ENCODE assay signal across 25 mouse cellular contexts in genomic region chr15:50989457-50989856, GRCm38 (mm10).
DNase-seq lines count a peak whose midpoint lies in the region; ATAC-seq and TF ChIP-seq lines count a peak whose summit lies in the region.
"Had no signal": no experiment of that assay in that cellular context is flagged by ENCODE, and none has a peak within 500 bp of the region (broad histone marks: within the 10 kb centered on the region; RNA-seq: fewer than 3 reads in every experiment).

No protein-coding gene starts in this region.

- peak; percentile 60 for ATAC-seq in Patski
- ATAC-seq in heart, embryonic 12.5 days (ENCODE audit: insufficient number of reproducible peaks, low FRiP score) = no peak
- ATAC-seq: activated CD4-positive, CD25-positive, alpha-beta regulatory T cell, adult 4 months; CD4-positive, CD25-positive, alpha-beta regulatory T cell, adult 4 months had no signal

- no peak overlapping the region for H3K4me3 ChIP-seq in heart, embryonic 12.5 days
- no peak overlapping the region for H3K4me3 ChIP-seq in hindbrain, embryonic 10.5 days

- no peak overlapping the region for H3K4me2 ChIP-seq in heart, embryonic 12.5 days

- H3K27ac ChIP-seq in heart, embryonic 12.5 days (ENCODE audit: poor library complexity, severe bottlenecking) = no peak overlapping the region
- H3K27ac ChIP-seq in hindbrain, embryonic 10.5 days = no peak overlapping the region

- POLR2A ChIA-PET in Patski (lab: Charles Lee) = no interaction called here

- H3K4me1 ChIP-seq in heart, embryonic 12.5 days (replicated peaks) = peaks cover 4% of the 10 kb centered on the region; the same call in 1 of the 2 replicates
- no peaks in the 10 kb centered on the region for H3K4me1 ChIP-seq in hindbrain, embryonic 10.5 days (replicated peaks)

- H3K36me3 ChIP-seq in heart, embryonic 12.5 days = no peaks in the 10 kb centered on the region
- no peaks in the 10 kb centered on the region for H3K36me3 ChIP-seq in hindbrain, embryonic 10.5 days
- H3K36me3 ChIP-seq: G1E had no signal

- no peak for TF ChIP-seq CTCF in Patski (IDR thresholded peaks at IDR 0.05)

- no peaks in the 10 kb centered on the region for H3K27me3 ChIP-seq in Patski
- no peaks in the 10 kb centered on the region for H3K27me3 ChIP-seq in heart, embryonic 12.5 days (replicated peaks)
- H3K27me3 ChIP-seq in hindbrain, embryonic 10.5 days (ENCODE audit: insufficient read depth, poor library complexity, severe bottlenecking) = no peaks in the 10 kb centered on the region
- H3K27me3 ChIP-seq: CH12.LX had no signal

- in situ Hi-C loops in Patski (cut with MboI; ENCODE audit: low pct_unique_long_range_greater_than_20kb) = no loop called here

- CTCF ChIA-PET in Patski (lab: Charles Lee) = interaction anchor here (1.0 to 1.2 kb wide), 2 partner anchors 9 to 81 kb away, joined by 5 read pairs; no protein-coding TSS in a partner anchor

- H3K9me3 ChIP-seq in heart, embryonic 12.5 days (replicated peaks) = no peaks in the 10 kb centered on the region
- H3K9me3 ChIP-seq in hindbrain, embryonic 10.5 days = no peaks in the 10 kb centered on the region
- H3K9me3 ChIP-seq: G1E had no signal

- 84% methylated on average over 4 of the region's 4 CpGs for WGBS in heart, embryonic 12.5 days
- WGBS in hindbrain, embryonic 10.5 days = 87% methylated on average over 4 of the region's 4 CpGs

- peak; percentile 14 for DNase-seq in 3T3-L1 (ENCODE audit: low read depth, low spot score)
- DNase-seq in 416B (ENCODE audit: low read depth) = peak; percentile 20
- peak; percentile 61 for DNase-seq in Muller cell, postnatal 12 days (ENCODE audit: inconsistent ontology term)
- peak; percentile 37 for DNase-seq in Patski (ENCODE audit: low read depth, low spot score)
- DNase-seq in right cerebral cortex, postnatal 4 days = no peak
- no peak for DNase-seq in thymus, postnatal 25 days
- no peak for DNase-seq in hindbrain, embryonic 10.5 days (ENCODE audit: low spot score)
- DNase-seq: adrenal gland, adult 2 months; adrenal gland, adult 8-10 months; adrenal gland, postnatal 10 days; adrenal gland, postnatal 14 days; adrenal gland, postnatal 25 days; adrenal gland, postnatal 36 days; B cell, adult 2 months; cerebellum, adult 11 months; cerebellum, adult 11-12 months; cerebellum, adult 18-20 months; cerebellum, adult 2 months; cerebellum, adult 8-10 months; cerebellum, adult 9-10 months had no signal

- no peak overlapping the region for H3K9ac ChIP-seq in heart, embryonic 12.5 days

Comparison
In these comparisons a context has a peak if more than half of its experiments do, and no peak if none do; other contexts are left out.
1. DNase-seq: peak in 3T3-L1 (single experiment), 416B (single experiment), Muller cell, postnatal 12 days (single experiment) and Patski (single experiment); none in right cerebral cortex, postnatal 4 days (single experiment), thymus, postnatal 25 days (single experiment) and hindbrain, embryonic 10.5 days (single experiment).